Mouse (Mus musculus) liver, adult 2 months (tissue): Measurements from ENCODE around the gene Ube2v1.

Source experiments
- CTCF ChIP-seq: fragments of 200-500 bp; IDR thresholded peaks from 2 replicates; pipeline ENCODE4 v1.5.1; 2011; ENCODE audit warnings: low read depth, low read length, control low read depth
- POLR2A ChIP-seq: fragments of 200-500 bp; IDR thresholded peaks from 2 replicates; pipeline ENCODE4 v1.6.1; 2011; ENCODE audit warnings: low read length, control low read depth; ENCODE audit not compliant: insufficient read depth; ENCODE audit errors: extremely low read depth

GRCm38 (mm10) chr2:167652694-167653093 lies 20.8 kb upstream of the Ube2v1 start:
- TF ChIP-seq CTCF (no peak), POLR2A (no peak)
